Mouse (Mus musculus) limb, embryonic 11.5 days (tissue): Measurements from ENCODE around the gene Gm13078. TPM values are rescaled to one million over a fixed set of nuclear protein-coding genes. Genes with fewer than 3 reads are reported as not detected.

Experiments used
- ATAC-seq: fragments of 200-750 bp; cut with Nextera tagmentation; 2 replicates; pipeline ENCODE4 v1.8.0; 2017; ENCODE audit warnings: low read depth; ENCODE audit not compliant: insufficient number of reproducible peaks, low FRiP score, low TSS enrichment
- DNase-seq: peaks from one replicate; pipeline ENCODE4 v3.0.0-alpha.2; 2015; ENCODE audit warnings: low spot score
- H3K27ac ChIP-seq: fragments of 300-500 bp; sonication (generic); replicated peaks from 2 replicates; pipeline ENCODE4 v1.5.1; 2014; ENCODE audit warnings: low read depth, mild to moderate bottlenecking, low read length
- H3K27me3 ChIP-seq: fragments of 300-500 bp; sonication (generic); 2 replicates; pipeline ENCODE4 v1.6.1; 2014; ENCODE audit warnings: mild to moderate bottlenecking, low read length, mixed read lengths; ENCODE audit not compliant: control insufficient read depth, insufficient read depth
- H3K36me3 ChIP-seq: fragments of 300-500 bp; sonication (generic); 2 replicates; pipeline ENCODE4 v1.6.1; 2014; ENCODE audit warnings: mild to moderate bottlenecking, low read length, moderate library complexity, mixed read lengths; ENCODE audit not compliant: control insufficient read depth, insufficient read depth
- H3K4me1 ChIP-seq: fragments of 300-500 bp; sonication (generic); 2 replicates; pipeline ENCODE4 v1.6.1; 2014; ENCODE audit warnings: low read length, mixed read lengths; ENCODE audit not compliant: control insufficient read depth, insufficient read depth
- H3K4me2 ChIP-seq: fragments of 300-500 bp; sonication (generic); 2 replicates; pipeline ENCODE4 v1.6.1; 2014; ENCODE audit warnings: low read depth, mild to moderate bottlenecking, moderate library complexity; ENCODE audit not compliant: severe bottlenecking
- H3K4me3 ChIP-seq: fragments of 300-500 bp; sonication (generic); 2 replicates; pipeline ENCODE4 v1.5.1; 2014; ENCODE audit warnings: low read depth, low read length
- H3K9ac ChIP-seq: fragments of 300-500 bp; sonication (generic); 2 replicates; pipeline ENCODE4 v1.6.1; 2014; ENCODE audit warnings: mild to moderate bottlenecking, low read length
- H3K9me3 ChIP-seq: fragments of 300-500 bp; sonication (generic); 2 replicates; pipeline ENCODE4 v1.6.1; 2016; ENCODE audit warnings: low read length; ENCODE audit not compliant: control insufficient read depth
- WGBS: fragments of 180-500 bp; shearing (Covaris S2); extraction: QIAGEN DNeasy Blood & Tissue Kit; methylation state at CpG from one replicate; pipeline ENCODE4 v1.1.7; 2014; 5-methylcytosine and 5-hydroxymethylcytosine counted together
- polyA plus RNA-seq: library from polyadenylated mRNA; unstranded; fragments of >200 nt; fragmentation: Nextera tagmentation; extraction: Ambion mirVana; gene quantifications from 2 replicates; pipeline ENCODE4 v1.2.1, GENCODE M21; 2014

Gene Gm13078
- polyA plus RNA-seq = not detected in 2 replicates

- Histone ChIP-seq H3K27ac (no peak within 1 kb of the TSS), H3K4me2 (no peak within 1 kb of the TSS), H3K9ac (no peak within 1 kb of the TSS), H3K4me3 (no peak within 1 kb of the TSS), H3K36me3 (no peaks in the 10 kb centered on the region), H3K4me1 (no peaks in the 10 kb centered on the region), H3K9me3 (peaks cover 3% of the 10 kb centered on the region; the same call in 1 of the 2 replicates), H3K27me3 (no peaks in the 10 kb centered on the region)
- no peak for DNase-seq
- 71% methylated on average over 1 of the region's 1 CpGs for WGBS
- ATAC-seq = no peak
Measured at GRCm38 (mm10) chr4:143719155-143719554, at the start of gene Gm13078. Gm13078 (plus strand) TSS chr4:143719455.

GRCm38 (mm10) chr4:143702611-143703010, 16.6 kb upstream of the Gm13078 start, which contains the start of gene Gm13089:
Gm13089 (minus strand) TSS chr4:143702711.
- Histone ChIP-seq H3K9ac (no peak within 1 kb of the TSS), H3K4me2 (no peak within 1 kb of the TSS), H3K27me3 (no peaks in the 10 kb centered on the region), H3K4me1 (no peaks in the 10 kb centered on the region), H3K27ac (no peak within 1 kb of the TSS), H3K4me3 (no peak within 1 kb of the TSS), H3K9me3 (peaks cover 5% of the 10 kb centered on the region; the same call in 1 of the 2 replicates), H3K36me3 (no peaks in the 10 kb centered on the region)
- ATAC-seq (no peak), DNase-seq (no peak)
- 84% methylated on average over 2 of the region's 2 CpGs for WGBS

Other genes starting within 250 kb of the Gm13078 start
- not detected in 2 replicates for gene Gm13043, start 208.1 kb upstream of the Gm13078 start, polyA plus RNA-seq
- gene Gm13040, start 183.5 kb upstream of the Gm13078 start, polyA plus RNA-seq = not detected in 2 replicates
- not detected in 2 replicates for gene BC080695, start 167.8 kb upstream of the Gm13078 start, polyA plus RNA-seq
- not detected in 2 replicates for gene Gm13057, start 167.7 kb upstream of the Gm13078 start, polyA plus RNA-seq
- not detected in 2 replicates for gene Gm13083, start 104.5 kb upstream of the Gm13078 start, polyA plus RNA-seq
- not detected in 2 replicates for gene Gm13088, start 62.2 kb upstream of the Gm13078 start, polyA plus RNA-seq
- gene Gm13089, start 16.7 kb upstream of the Gm13078 start, polyA plus RNA-seq = not detected in 2 replicates
- gene Gm13023, start 69.9 kb downstream of the Gm13078 start, polyA plus RNA-seq = not detected in 2 replicates
- gene Gm13084, start 96.6 kb downstream of the Gm13078 start, polyA plus RNA-seq = not detected in 2 replicates
- not detected in 2 replicates for gene Gm13103, start 127.0 kb downstream of the Gm13078 start, polyA plus RNA-seq
- not detected in 2 replicates for gene Pramef6, start 180.9 kb downstream of the Gm13078 start, polyA plus RNA-seq
- gene Pramef25, start 231.6 kb downstream of the Gm13078 start, polyA plus RNA-seq = not detected in 2 replicates
- gene Gm13101, start 247.5 kb downstream of the Gm13078 start, polyA plus RNA-seq = not detected in 2 replicates